Mouse (Mus musculus): Measurements from ENCODE around the gene Lyrm4. TPM values are rescaled to one million over a fixed set of nuclear protein-coding genes. Genes with fewer than 3 reads are reported as not detected.

Lyrm4 gene
- 18.4 and 19.5 TPM in 2 replicates for polyA plus RNA-seq (2015; fragmentation: Nextera tagmentation; extraction: Ambion mirVana)

DNA sequence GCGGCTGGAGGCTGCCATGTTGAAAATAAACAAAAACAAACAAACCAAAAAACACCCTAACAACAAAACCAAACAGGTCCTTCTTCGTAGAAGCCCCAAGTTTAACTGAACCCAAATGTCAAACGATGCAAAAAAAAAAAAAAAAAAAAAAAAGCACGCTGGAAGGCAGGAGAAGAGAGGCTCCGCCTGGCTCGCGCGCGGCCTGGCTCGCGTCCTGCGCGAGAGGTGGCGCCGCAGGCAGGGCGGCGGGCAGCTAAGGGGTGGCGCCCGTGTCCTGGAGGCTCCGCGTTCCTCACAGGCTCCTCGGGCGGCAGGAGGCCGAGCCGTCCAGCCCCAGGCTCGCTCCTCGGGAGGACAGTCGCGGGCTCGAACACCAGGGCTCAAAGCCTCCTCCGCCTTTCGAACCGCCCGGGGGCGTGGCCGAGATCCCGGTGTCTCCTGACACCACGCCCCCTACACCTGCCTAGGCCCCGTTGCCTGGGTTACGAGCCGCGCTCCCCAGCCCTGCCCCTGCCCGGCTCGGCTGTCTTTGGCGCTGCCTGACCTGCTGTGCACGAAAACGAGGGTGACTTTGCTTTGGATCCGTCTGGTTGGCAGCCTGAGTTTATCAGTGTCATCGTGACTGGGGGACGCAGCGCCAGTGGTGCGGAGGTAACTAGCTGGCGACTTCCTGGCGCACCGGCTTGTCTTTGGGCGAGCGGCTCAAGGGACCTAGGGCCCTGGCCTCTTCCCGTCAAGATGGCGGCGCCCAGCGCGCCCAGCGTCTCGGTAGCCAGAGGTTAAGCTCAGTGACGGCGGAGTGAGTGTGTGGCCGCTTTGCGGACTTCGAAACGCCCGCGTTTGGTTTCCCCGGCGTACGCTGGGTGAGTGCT, at the start of gene Lyrm4, which contains the start of gene Fars2:
TSS of gene Lyrm4 (minus strand) at position 384 of the 872 bp plus-strand sequence.
TSS of gene Fars2 (plus strand) at position 270 of the 872 bp plus-strand sequence.
- H3K9me3 ChIP-seq (replicated peaks) = no peaks in the 10 kb centered on the region
- ATAC-seq (ENCODE audit: insufficient read depth) = peak; percentile 96
- H3K4me2 ChIP-seq = peak within 1 kb of the TSS; percentile 77
- H3K27me3 ChIP-seq = no peaks in the 10 kb centered on the region
- peak within 1 kb of the TSS; percentile 76 for H3K4me3 ChIP-seq (replicated peaks)
- no peaks in the 10 kb centered on the region for H3K36me3 ChIP-seq (replicated peaks)
- H3K4me1 ChIP-seq (replicated peaks) = peaks cover 44% of the 10 kb centered on the region
- H3K9ac ChIP-seq = peak within 1 kb of the TSS; percentile 68
- H3K27ac ChIP-seq (replicated peaks) = peak within 1 kb of the TSS; percentile 96
- under 1% methylated on average over 74 of the region's 75 CpGs for WGBS (ENCODE audit: insufficient replicate concordance)

DNA sequence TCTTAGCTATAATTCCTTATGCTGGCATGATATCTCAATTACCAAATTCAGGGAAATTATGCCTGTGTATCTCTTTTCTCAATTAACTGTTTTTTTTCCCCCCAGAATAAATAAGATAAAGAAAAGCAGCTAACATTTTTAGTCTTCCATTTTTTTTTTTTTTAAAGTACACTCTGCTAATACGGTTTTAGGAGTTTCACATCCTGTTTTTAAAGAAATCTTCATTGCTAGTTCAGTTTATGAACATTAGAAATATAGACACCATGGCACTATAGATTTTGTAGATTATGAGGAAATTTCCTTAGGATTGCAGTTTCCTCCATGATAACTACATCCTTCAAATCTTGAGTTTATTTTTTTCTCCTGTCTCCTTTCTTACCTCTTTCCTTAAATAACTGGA, 46.6 kb upstream of the Lyrm4 start:
- ATAC-seq (ENCODE audit: insufficient read depth) = no peak

DNA sequence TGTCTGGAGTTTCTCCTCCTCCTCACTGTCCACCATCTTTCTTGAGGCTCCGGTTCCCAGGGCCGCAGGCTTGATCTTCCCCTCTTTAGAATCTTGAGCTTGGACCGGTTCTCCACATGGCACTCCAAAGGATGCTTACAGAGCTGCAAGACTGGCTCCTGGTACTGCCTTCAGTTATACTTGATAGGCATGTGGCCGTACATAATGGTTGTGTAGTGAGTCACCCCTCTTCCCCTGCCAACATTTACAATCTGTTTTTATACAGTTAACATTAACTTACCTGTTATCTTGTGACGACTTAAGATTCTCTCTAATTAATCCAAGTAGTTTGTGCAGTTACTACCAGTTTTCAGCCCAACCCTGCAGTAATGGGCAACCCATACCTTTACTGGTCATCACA, 46.1 kb upstream of the Lyrm4 start:
- no peak overlapping the region for H3K4me2 ChIP-seq
- H3K9ac ChIP-seq = no peak overlapping the region
- ATAC-seq (ENCODE audit: insufficient read depth) = no peak
- H3K27ac ChIP-seq (replicated peaks) = no peak overlapping the region
- 80% methylated on average over 5 of the region's 5 CpGs for WGBS (ENCODE audit: insufficient replicate concordance)
- 0 out of 2 replicates have a peak, but pooled peaks cover 3% of the 10 kb centered on the region for H3K36me3 ChIP-seq (replicated peaks)
- no peak overlapping the region for H3K4me3 ChIP-seq (replicated peaks)
- no peaks in the 10 kb centered on the region for H3K9me3 ChIP-seq (replicated peaks)
- no peaks in the 10 kb centered on the region for H3K27me3 ChIP-seq
- peaks cover under 1% of the 10 kb centered on the region; the same call in 1 of the 2 replicates for H3K4me1 ChIP-seq (replicated peaks)

More for the DNA sequence above, 46.6 kb upstream of the Lyrm4 start:
- WGBS (ENCODE audit: insufficient replicate concordance) = 38% methylated on average over 1 of the region's 1 CpGs
- Histone ChIP-seq H3K27me3 (no peaks in the 10 kb centered on the region), H3K4me1 (replicated peaks) (no peaks in the 10 kb centered on the region), H3K9ac (no peak overlapping the region), H3K9me3 (replicated peaks) (no peaks in the 10 kb centered on the region), H3K36me3 (replicated peaks) (0 out of 2 replicates have a peak, but pooled peaks cover 3% of the 10 kb centered on the region), H3K27ac (replicated peaks) (no peak overlapping the region), H3K4me3 (replicated peaks) (no peak overlapping the region), H3K4me2 (no peak overlapping the region)

DNA sequence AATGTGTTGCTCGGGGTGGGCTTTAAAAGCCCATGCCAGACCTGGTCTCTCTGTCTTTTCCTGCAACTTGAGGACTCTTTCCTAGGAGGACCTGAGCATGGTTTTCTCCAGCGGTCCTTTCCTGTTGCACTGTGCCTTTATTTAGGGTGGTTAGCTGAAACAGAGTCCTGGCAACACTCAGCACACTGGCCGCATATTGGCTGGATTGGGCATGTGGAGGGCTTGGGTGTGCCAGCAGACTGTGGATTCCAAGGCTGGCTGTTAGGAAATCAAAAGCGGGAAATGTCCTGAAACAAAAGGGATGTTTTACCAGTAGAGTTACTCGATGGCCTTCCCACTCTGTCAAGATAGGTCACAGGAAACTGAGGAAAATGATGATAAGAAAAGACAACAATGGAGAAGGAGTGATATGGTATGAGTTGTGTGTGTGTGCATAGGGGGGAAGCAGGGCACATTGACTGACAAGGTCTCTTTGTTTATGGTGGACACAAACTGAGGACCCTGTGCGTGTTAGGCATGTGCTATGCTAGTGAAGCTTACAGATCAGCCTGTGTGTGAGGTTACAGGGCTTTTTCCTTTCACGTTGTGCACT, 39.1 kb upstream of the Lyrm4 start:
- H3K36me3 ChIP-seq (replicated peaks) = no peaks in the 10 kb centered on the region
- no peaks in the 10 kb centered on the region for H3K9me3 ChIP-seq (replicated peaks)
- no peaks in the 10 kb centered on the region for H3K27me3 ChIP-seq
- WGBS (ENCODE audit: insufficient replicate concordance) = 62% methylated on average over 7 of the region's 7 CpGs
- H3K4me3 ChIP-seq (replicated peaks) = no peak overlapping the region
- no peak overlapping the region for H3K9ac ChIP-seq
- no peak overlapping the region for H3K4me2 ChIP-seq
- ATAC-seq (ENCODE audit: insufficient read depth) = no peak
- H3K4me1 ChIP-seq (replicated peaks) = peaks cover 4% of the 10 kb centered on the region; the same call in 1 of the 2 replicates
- H3K27ac ChIP-seq (replicated peaks) = no peak overlapping the region

DNA sequence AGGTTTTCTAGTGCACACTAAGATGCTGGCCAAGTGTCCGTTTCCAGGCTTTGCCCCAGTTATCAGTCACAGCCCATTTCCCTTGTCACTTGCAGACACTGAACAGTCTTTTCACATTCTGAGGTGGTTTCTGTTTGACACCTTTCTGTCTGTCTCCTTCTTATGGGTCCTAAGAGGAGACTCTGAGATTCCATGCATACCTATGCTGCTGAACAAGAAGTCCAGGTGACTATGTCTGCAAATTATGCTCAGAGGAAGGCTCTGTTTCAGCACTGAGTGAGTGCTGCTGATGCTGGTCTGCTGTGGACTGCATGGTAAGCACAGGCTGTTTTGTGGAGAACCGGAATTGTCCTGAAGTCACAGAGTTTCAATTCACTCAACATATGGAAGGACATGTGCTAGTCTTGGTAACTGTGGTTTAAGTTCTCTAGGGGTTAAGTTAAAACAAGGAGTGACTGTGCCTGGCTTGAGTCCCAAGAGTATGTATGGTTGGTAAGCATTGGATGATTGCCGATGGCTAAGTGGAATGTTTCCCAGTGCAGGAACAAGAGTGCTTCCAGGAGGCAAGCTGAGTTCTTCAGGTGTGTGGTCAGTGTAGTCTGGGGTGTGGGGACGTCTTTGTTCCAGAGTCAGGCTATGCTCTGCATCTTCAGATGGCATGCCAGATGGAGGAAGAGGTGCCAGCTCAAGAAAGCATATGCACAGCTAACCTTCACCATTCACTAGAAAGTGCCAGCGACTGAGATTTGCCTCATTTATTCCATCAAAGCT, 35.6 kb upstream of the Lyrm4 start:
- Histone ChIP-seq H3K36me3 (replicated peaks) (no peaks in the 10 kb centered on the region), H3K27ac (replicated peaks) (no peak overlapping the region), H3K4me1 (replicated peaks) (peaks cover 7% of the 10 kb centered on the region; the same call in 1 of the 2 replicates), H3K4me2 (no peak overlapping the region), H3K4me3 (replicated peaks) (no peak overlapping the region), H3K9ac (no peak overlapping the region), H3K9me3 (replicated peaks) (no peaks in the 10 kb centered on the region), H3K27me3 (no peaks in the 10 kb centered on the region)
- 67% methylated on average over 5 of the region's 5 CpGs for WGBS (ENCODE audit: insufficient replicate concordance)
- no peak for ATAC-seq (ENCODE audit: insufficient read depth)

DNA sequence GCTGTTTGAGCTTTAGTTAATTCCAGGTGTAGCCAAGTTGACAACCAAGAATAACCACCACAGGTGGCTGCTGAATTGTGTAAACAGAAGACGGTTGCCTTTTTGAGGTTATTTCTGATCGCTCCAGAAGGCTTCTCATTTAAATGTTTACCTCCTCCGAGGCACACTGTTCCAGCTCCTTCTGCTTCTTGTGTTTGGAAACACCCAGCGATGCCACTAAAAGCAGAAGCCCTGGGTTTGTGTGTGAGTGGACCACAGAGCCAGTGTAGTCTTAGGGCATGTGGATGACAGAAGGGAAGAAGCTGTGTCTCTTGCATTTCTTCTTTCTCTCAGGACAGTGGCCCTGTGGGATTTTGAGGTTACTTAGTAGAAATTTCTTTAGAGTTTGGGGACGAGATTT, 32.9 kb upstream of the Lyrm4 start:
- WGBS (ENCODE audit: insufficient replicate concordance) = 53% methylated on average over 5 of the region's 5 CpGs
- Histone ChIP-seq H3K4me3 (replicated peaks) (no peak overlapping the region), H3K9me3 (replicated peaks) (no peaks in the 10 kb centered on the region), H3K4me2 (no peak overlapping the region), H3K9ac (no peak overlapping the region), H3K27ac (replicated peaks) (no peak overlapping the region), H3K27me3 (no peaks in the 10 kb centered on the region), H3K36me3 (replicated peaks) (no peaks in the 10 kb centered on the region), H3K4me1 (replicated peaks) (peaks cover 7% of the 10 kb centered on the region; the same call in 1 of the 2 replicates)
- no peak for ATAC-seq (ENCODE audit: insufficient read depth)

DNA sequence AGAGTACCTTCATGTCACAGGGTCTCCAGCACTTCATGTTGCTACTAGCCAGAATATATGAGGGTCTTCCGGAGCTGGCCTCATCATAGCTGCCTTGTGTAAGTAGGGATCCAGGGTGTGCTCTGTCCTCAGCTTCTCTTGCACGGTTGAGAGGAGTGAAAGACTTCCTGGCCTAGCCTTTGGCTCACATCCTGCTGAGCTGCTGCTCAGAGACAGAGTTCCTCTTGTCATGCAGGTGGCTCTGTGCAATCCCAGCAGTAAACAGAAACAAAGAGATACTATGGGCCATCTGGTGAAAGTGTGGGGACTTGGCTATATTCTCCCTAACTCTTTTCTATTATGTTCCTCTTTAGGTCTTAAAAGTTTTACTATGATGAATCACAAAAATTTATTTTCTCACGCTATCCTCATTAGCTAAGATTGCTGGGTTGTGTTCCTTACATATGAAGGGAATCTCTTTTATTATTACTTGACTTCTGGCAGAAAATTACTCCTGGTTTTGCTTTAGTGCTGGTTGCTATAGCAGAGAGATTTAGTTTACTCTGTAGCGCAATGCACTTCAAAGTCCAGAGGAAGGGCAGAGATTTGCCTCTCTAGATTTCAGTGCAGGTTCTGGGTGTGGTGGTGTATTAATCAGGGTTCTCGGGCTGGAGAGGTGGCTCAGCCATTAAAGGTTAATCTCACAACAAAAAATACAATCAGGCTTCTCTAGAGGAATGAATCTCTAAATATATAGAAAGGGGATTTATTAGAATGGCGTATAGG, 32.0 kb upstream of the Lyrm4 start:
- Histone ChIP-seq H3K27me3 (no peaks in the 10 kb centered on the region), H3K9ac (no peak overlapping the region), H3K4me2 (0 out of 2 replicates have a peak overlapping the region, but pooled peaks have one; percentile 21), H3K36me3 (replicated peaks) (no peaks in the 10 kb centered on the region), H3K27ac (replicated peaks) (no peak overlapping the region), H3K9me3 (replicated peaks) (no peaks in the 10 kb centered on the region), H3K4me3 (replicated peaks) (no peak overlapping the region), H3K4me1 (replicated peaks) (peaks cover 7% of the 10 kb centered on the region; the same call in 1 of the 2 replicates)
- WGBS (ENCODE audit: insufficient replicate concordance) = 50% methylated on average over 6 of the region's 6 CpGs
- no peak for ATAC-seq (ENCODE audit: insufficient read depth)

DNA sequence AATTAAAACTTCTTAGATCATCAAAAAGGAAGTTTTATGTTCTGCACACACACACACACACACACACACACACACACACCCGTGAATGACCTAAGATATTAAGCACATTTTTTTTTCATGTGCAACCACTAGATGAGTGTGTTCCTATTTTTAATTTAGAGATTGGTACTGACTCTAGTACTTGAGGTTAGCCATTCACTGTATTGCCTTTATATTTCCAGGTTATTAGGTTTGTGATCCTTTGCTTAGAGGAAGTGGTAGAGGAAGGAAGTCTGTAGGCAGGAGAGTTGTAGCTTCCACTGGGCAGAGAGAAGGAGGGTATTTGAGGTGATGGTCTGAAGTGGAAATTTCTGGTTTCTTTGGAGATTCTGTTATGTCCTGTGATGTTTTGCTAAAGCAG, 28.3 kb upstream of the Lyrm4 start:
- H3K27me3 ChIP-seq = no peaks in the 10 kb centered on the region
- no peak overlapping the region for H3K4me3 ChIP-seq (replicated peaks)
- WGBS (ENCODE audit: insufficient replicate concordance) = 34% methylated on average over 1 of the region's 1 CpGs
- peaks cover 11% of the 10 kb centered on the region; the same call in 1 of the 2 replicates for H3K4me1 ChIP-seq (replicated peaks)
- no peaks in the 10 kb centered on the region for H3K9me3 ChIP-seq (replicated peaks)
- ATAC-seq (ENCODE audit: insufficient read depth) = no peak
- no peak overlapping the region for H3K9ac ChIP-seq
- no peak overlapping the region for H3K27ac ChIP-seq (replicated peaks)
- no peak overlapping the region for H3K4me2 ChIP-seq
- no peaks in the 10 kb centered on the region for H3K36me3 ChIP-seq (replicated peaks)

DNA sequence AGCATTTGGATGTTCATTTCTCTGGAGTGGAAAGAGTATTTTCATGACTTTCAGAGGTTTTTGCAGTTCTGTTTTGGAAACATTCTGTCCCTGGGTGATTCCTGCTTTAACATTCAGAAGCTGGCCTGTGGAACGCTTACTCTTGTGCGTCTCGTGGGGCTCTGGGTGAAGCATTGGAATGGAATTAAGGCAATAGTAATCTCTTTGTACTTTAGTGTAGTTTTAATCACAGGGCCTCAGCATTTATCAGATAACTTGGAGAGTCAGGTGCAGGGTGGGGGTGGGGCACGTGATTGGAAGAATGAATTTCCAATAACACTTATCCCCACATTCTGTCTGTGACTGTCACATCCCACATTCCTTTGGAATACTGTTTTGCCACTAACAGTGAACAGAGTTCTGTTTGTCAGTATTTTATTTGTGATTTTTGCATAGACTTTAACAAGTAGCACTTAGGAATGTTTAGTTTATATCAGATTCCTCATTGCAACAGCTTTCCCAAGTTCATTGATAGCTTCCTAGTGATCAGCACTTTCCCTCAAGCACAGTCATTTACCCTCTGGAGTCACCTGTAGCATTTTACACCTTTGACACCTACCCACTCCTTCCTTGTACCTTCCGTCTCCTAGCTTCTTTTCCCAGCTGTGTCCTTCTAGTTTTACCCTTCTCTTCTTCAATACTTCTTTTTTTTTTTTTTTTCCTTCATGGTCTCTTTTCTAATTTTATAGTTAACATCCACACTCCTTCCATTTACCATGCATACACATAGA, 23.1 kb upstream of the Lyrm4 start:
- WGBS (ENCODE audit: insufficient replicate concordance) = 71% methylated on average over 5 of the region's 5 CpGs
- H3K4me2 ChIP-seq = no peak overlapping the region

DNA sequence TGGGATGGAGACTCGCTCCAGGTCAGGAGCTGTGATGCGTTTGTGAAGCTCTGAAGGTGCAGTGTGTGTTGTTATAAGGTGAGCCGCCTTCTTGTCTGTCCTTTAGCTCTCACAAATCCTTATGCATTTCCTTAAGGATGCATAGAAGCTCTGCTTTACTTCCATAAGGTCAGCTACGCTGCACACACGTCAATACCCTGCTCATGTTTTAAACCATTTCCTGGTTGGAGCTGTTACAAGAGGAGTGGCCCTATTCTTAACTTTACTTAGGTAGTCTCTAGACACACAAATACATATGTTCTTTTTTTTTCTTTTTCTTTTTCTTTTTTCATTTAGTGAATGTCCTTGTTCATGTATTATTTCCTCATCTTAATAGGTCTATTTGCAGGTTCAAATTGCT, 22.4 kb upstream of the Lyrm4 start:
- no peak overlapping the region for H3K9ac ChIP-seq
- H3K4me3 ChIP-seq (replicated peaks) = no peak overlapping the region
- no peaks in the 10 kb centered on the region for H3K27me3 ChIP-seq
- H3K4me2 ChIP-seq = no peak overlapping the region
- ATAC-seq (ENCODE audit: insufficient read depth) = no peak
- H3K27ac ChIP-seq (replicated peaks) = no peak overlapping the region
- H3K36me3 ChIP-seq (replicated peaks) = no peaks in the 10 kb centered on the region
- H3K9me3 ChIP-seq (replicated peaks) = no peaks in the 10 kb centered on the region
- H3K4me1 ChIP-seq (replicated peaks) = peaks cover 4% of the 10 kb centered on the region; the same call in 1 of the 2 replicates
- 79% methylated on average over 5 of the region's 5 CpGs for WGBS (ENCODE audit: insufficient replicate concordance)

More for the DNA sequence above, 23.1 kb upstream of the Lyrm4 start:
- Histone ChIP-seq H3K4me1 (replicated peaks) (0 out of 2 replicates have a peak, but pooled peaks cover 4% of the 10 kb centered on the region), H3K27ac (replicated peaks) (no peak overlapping the region), H3K9ac (no peak overlapping the region), H3K27me3 (no peaks in the 10 kb centered on the region), H3K4me3 (replicated peaks) (no peak overlapping the region), H3K9me3 (replicated peaks) (no peaks in the 10 kb centered on the region), H3K36me3 (replicated peaks) (no peaks in the 10 kb centered on the region)
- no peak for ATAC-seq (ENCODE audit: insufficient read depth)
